Mouse (Mus musculus) gastrocnemius, postnatal 36 days (tissue): ENCODE data around the gene Agfg2. TPM values are rescaled to one million over a fixed set of nuclear protein-coding genes. Genes with fewer than 3 reads are reported as not detected.
A peak's percentile ranks its signal among the peaks of the same experiment; 100 is the strongest.

Source experiments
- DNase-seq, 2 experiments: peaks; one replicate each; pipeline ENCODE4 v3.0.0; 2022
- intact Hi-C: fragments of 180-260 bp; cut with DNase I; formaldehyde crosslinking; loops from one replicate; pipeline ENCODE4 v1.15.1; 2025
- total RNA-seq, 2 experiments: library from RNA; stranded (reverse); gene quantifications; 2 replicates each; pipeline ENCODE4 v1.2.3; 2021

Gene Agfg2
- total RNA-seq, 2 experiments from 2014 or later: 3.8 to 4.6 TPM

DNA sequence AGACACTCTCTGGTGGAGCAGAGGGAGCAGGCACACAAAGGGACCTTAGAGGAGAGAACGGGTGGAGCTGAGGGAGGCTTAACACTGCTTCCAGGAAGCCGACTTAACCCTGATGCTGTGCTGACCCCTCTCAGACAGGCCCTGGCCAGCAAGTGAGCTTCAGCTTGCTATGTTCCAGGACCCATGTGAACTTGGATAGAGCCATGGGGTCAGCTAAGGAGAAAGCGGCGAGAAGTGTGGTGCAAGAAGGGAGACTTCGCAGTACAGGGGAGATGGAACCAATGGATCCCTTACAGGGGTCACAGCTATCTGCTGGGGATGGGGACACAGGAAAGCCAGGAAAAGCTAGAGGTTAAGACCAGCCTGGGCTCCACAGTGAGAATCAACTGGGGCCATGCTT, 71.5 kb downstream of the Agfg2 start:
- DNase-seq: no peak
- intact Hi-C loops: no loop called here

DNA sequence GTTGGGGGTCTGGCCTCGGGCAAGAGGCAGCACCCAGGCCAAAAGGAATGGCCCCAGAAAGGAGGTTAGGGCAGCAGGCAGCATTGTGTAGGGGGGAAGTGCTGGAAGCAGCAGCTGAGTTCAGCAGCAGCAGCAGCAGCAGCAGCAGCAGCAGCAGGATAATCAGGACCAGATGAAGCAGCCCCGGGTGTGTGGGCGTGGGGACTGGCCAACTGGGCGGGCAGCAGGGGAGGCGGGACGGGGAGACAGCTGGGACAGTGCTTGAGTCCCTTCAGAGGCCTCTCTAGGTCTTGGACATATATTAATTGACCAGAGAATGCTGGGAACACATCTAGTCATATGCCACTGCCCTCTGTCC, 73.3 kb downstream of the Agfg2 start:
- intact Hi-C loops: no loop called here
- DNase-seq: peak; percentile 65 to 87

DNA sequence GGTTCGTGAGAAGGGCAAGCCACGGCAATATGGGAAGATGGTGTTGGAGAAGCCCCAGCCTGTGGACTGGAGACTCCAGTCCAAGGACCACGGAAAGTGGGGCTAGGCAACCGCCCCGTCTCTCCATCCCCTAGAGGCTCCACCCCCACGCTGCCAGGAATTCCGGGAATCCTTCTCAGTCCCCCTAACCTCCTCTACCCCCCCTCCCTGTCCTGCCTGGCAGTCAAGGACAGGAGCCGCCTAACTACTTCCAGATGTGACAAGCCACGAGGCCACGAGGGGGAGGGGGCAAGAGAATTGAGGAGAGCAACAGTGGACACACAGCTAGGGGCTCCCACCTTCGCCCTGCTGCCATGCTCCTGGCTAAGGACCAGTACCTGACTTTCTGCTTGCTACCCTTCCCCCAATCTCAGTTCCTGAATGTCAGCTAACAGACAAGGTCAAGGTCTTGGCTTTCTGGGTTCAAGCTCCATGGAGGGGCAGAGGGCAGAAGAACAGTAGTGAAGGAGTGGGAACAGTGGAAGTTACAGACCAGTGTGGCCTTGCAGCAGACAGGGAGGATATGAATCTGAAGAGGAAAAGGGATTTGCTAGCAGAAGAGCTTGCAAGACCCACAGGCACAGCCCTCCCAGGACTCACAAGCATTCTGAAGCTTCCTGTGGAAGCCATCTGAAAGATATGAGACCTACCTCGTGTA, 73.8 kb downstream of the Agfg2 start:
- intact Hi-C loops: no loop called here

DNA sequence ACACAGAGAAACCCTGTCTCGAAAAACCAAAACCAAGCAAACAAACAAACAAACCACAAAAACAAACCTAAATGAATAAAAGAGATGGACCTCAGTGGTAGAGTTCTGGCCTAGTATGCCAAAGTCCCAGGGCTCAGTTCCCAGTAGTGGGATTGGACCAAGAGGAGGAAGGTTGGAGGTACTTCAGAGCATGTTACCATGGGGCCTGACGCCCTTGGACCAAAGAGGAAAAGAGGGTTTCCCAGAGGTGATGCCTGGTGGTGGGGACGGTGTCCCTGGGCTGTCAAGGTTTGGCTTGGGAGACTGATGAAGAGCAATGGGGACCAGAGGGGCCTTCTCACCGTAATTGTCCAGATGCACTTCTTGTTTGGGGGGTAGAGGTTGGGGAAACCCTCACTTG, 74.5 kb downstream of the Agfg2 start:
- intact Hi-C loops: no loop called here
- DNase-seq: no peak

More for the DNA sequence above, 73.8 kb downstream of the Agfg2 start:
- peak; percentile 70 to 91 for DNase-seq

DNA sequence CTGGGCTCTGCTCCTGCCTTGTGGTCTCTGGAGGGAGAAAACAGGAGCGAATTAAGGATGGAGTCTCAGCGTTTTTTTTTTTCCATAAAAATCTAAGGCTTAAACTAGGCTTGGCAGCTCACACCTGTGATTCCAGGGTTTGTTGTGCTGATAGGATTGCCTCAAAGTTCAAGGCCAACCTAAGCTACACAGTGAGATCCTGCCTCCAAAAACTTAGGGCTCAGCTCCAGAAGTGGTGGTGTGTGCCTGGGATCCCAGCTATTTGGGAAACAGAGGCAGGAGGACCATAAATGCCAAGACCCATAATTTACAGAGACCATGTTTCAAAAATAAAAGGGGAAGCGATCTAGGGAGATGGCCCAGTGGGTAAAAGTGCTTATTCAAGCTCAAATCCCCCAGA, 75.2 kb downstream of the Agfg2 start:
- no peak for DNase-seq
- intact Hi-C loops: no loop called here

DNA sequence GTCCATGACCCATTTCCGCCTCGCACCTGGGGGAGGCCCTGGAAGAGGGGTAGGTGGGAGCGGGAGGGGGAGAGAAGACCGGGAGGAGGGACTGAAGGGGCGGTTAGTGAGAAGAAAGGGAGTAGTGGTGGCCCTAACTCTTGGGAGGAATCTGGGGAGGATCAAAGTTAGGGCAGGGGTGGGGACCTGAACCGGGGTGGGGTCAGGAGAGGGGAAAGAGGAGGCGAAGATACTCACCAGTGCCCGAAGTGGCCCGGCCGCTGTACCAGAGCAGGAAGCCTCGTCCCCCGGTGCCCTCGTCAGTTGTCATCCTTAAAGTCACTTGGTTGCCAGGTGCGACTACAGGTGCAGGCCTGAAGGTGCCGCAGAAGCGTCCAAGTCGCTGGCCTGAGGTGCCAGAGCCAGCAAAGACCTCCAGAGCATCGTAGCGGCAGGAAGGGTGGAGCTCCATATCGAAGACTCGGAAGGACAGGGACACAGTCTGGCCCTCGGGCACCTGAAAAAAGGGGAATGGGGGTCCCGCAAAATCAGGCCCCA, 75.8 kb downstream of the Agfg2 start:
- intact Hi-C loops: no loop called here
- no peak for DNase-seq

DNA sequence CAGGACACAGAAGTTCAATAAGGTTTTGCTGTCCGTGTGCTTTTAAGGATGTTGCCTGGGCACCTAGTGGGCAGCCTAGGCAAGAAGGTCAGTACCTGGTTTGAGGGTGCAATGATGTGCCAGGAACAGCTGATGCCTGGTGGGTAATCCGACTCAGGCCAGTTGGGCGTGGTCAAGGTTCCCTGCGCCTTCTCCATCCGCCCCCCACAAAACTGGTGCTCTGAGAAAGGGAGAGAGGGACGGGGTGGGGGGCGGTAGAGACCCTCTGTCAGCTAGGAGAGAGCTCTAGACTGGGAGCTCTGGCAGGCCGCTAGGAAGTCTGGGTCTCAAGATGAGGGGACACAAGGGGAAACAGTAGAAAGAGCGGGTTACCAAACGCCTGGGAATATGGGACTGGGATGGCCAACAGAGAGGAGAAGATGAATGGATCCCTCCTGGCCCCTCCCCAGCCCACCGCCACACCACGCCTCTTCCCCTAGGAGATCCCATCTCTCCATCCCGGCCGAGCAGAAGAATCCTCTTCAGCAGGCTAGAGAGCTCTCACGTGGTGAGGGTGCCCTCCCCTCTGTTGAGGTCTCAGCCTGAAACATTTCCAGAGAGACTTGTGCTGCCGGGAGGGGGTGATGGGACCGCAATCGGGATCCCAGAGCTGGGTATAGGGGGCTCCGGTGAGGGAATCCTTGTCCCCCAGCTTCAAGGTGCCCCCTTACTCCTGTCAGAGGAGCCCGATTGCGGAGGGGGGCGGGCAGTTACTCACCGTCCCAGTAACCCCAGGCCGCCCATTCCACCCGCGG, 76.5 kb downstream of the Agfg2 start:
- DNase-seq: no peak
- intact Hi-C loops: no loop called here

DNA sequence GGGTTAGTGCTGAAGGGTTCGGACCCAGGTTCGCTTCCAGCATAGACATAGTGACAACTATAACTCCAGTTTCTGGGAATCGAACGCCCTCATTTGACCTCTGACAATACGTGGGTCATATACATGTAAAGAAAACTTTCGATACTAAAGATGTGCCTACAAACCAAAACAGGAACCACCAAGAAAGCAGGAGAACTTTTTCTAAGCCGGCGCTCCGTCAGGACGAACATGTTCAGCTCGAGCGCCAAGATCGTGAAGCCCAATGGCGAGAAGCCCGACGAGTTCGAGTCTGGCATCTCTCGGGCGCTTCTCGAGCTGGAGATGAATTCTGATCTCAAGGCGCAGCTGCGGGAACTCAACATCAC, 83.2 kb downstream of the Agfg2 start:
- intact Hi-C loops: loop anchor here (2.0 kb wide), 1 partner anchor 69 kb away; the partner anchor contains the start of genes Epo and Gnb2

DNA sequence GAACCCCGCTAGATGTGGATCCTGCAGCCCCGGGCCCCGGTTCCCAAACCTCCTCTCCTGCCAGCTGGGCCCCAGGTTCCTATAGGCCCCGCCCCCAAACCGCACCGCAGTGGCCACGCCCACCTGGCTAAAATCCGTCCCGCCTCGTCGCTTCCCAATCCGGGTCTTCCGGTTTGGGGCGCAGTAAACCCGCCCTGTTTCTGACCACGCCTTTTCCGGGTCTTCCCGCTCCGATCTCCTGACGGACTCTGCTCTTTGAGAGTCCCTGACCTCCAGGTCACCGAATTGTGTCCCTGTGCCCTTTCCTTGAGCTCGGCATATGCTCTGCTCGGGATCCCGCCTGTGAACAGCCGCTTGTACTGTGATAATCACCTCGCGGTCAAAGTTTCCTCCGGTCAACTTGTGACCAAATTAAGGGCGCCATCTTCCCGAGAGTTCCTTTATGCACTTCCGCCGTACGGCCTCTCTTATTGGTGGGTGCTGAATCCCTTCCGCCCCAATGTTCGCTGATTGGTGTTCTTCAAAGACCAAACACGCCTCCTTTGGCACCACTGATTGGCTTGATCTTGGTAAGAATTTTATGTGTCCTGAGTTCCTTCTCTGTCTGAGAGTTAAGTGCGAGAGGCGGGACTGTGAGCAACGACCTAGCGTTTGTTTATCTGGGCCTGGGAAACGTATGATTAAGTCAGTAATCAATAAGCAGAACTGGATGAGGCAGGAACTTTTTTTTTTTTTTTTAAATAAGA, 83.7 kb downstream of the Agfg2 start, which contains the start of gene Mospd3:
Gene Mospd3, minus strand, starts transcription at position 440 of the 746 bp plus-strand sequence.
- peak; percentile 94 to 97 for DNase-seq
- intact Hi-C loops: loop anchor here (2.0 kb wide), 1 partner anchor 68 kb away; the partner anchor contains the start of genes Epo and Gnb2

More for the DNA sequence above, 83.2 kb downstream of the Agfg2 start:
- DNase-seq: no peak

Other genes with a start within 250 kb of the Agfg2 start
- under 1 TPM; 0.02 to 0.03 TPM for gene Zan, start 207.7 kb downstream of the Agfg2 start, total RNA-seq
- gene Pop7, start 182.2 kb downstream of the Agfg2 start, total RNA-seq: 1 to 10 TPM; 8.6 to 9.9 TPM
- gene Gigyf1, start 166.2 kb downstream of the Agfg2 start, total RNA-seq: 10 to 100 TPM; 17.4 to 23.4 TPM
- gene Epo, start 151.5 kb downstream of the Agfg2 start, total RNA-seq: not detected
- 100 to 1,000 TPM; 107 to 129 TPM for gene Gnb2, start 151.2 kb downstream of the Agfg2 start, total RNA-seq
- gene Actl6b, start 131.2 kb downstream of the Agfg2 start, total RNA-seq: not detected
- gene Tfr2, start 114.9 kb downstream of the Agfg2 start, total RNA-seq: not detected
- 10 to 100 TPM in 1 of 2 experiments, 1 to 10 TPM in 1; 9.6 to 13.7 TPM for gene Mospd3, start 83.7 kb downstream of the Agfg2 start, total RNA-seq
- gene Pcolce, start 70.9 kb downstream of the Agfg2 start, total RNA-seq: 10 to 100 TPM; 57.1 to 66.1 TPM
- gene Fbxo24, start 55.7 kb downstream of the Agfg2 start, total RNA-seq: not detected
- gene Lrch4, start 55.6 kb downstream of the Agfg2 start, total RNA-seq: 10 to 100 TPM; 13.6 to 13.8 TPM
- gene Gm20605, start 55.6 kb downstream of the Agfg2 start, total RNA-seq: 1 to 10 TPM; 2.0 to 2.9 TPM
- 1 to 10 TPM; 2.3 to 2.7 TPM for gene Sap25, start 43.4 kb downstream of the Agfg2 start, total RNA-seq
- gene Irs3, start 39.0 kb downstream of the Agfg2 start, total RNA-seq: under 1 TPM; 0.47 to 0.48 TPM
- under 1 TPM; 0.20 to 0.28 TPM for gene Nyap1, start 56.9 kb upstream of the Agfg2 start, total RNA-seq
- 10 to 100 TPM; 52.2 to 55.6 TPM for gene Tsc22d4, start 61.0 kb upstream of the Agfg2 start, total RNA-seq
- gene Ppp1r35, start 94.1 kb upstream of the Agfg2 start, total RNA-seq: 1 to 10 TPM; 5.6 to 7.9 TPM
- 10 to 100 TPM; 20.8 to 25.2 TPM for gene Mepce, start 102.9 kb upstream of the Agfg2 start, total RNA-seq
- gene Zcwpw1, start 103.1 kb upstream of the Agfg2 start, total RNA-seq: under 1 TPM in 1 of 2 experiments, not detected in 1; 0.17 TPM
- gene Pilra, start 151.6 kb upstream of the Agfg2 start, total RNA-seq: under 1 TPM; 0.10 to 0.59 TPM
- gene Pilrb1, start 173.4 kb upstream of the Agfg2 start, total RNA-seq: not detected
- gene Pilrb2, start 187.1 kb upstream of the Agfg2 start, total RNA-seq: under 1 TPM in 1 of 2 experiments, not detected in 1; 0.23 TPM
- gene Cyp3a13, start 236.9 kb upstream of the Agfg2 start, total RNA-seq: under 1 TPM in 1 of 2 experiments, not detected in 1; 0.07 TPM